Mouse (Mus musculus): Measurements from ENCODE around the gene Grin3b. TPM values are rescaled to one million over a fixed set of nuclear protein-coding genes. Genes with fewer than 3 reads are reported as not detected.
A peak's percentile ranks its signal among the peaks of the same experiment; 100 is the strongest.

Grin3b gene
- polyA plus RNA-seq, 1 experiment from 2014 or later = 0.08 TPM

DNA sequence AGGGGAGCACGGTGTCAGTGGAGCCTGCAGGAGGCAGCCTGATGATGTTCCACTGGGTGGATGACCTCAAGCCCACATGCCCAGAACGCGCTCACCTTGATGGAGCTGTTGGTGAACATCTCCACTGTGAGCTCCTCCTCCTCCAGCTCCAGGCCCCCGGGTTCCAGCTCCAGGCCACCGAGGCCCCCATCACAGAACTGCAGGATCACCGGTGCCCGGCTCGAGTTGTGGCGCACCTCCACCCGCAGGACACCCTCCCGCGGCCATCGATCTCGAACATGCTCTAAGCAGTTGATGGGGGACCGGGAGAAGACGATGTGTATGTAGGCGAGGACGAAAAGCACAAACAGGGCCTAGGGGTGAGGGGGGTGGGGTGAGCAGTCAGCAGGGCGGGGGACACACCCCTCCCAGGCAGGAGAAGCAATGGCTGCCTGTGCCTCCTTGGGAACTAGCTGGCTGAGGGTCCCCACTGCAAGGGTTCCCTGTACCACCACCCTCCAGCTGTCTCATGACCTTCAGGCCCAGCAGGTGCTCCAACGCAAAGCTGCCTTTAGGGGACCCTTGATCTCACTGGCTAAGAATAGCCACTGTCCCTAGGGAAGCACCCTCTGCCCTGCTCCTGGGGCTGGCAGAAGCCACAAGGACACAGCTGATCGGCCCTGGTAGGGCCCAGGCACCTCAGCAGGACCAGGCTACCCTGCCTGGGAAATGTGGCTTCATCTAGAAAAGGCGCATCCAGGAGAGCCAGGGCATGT is 9.1 kb downstream of the Grin3b start:
- Histone ChIP-seq H3K36me3 (ENCODE audit: control insufficient read depth, insufficient read depth) (peaks cover 41% of the 10 kb centered on the region), H3K4me3 (ENCODE audit: low read depth, low read length) (no peak overlapping the region), H3K9me3 (replicated peaks; ENCODE audit: control insufficient read depth, low read length) (peaks cover 28% of the 10 kb centered on the region), H3K4me1 (ENCODE audit: control insufficient read depth, low read depth, low read length) (peaks cover 13% of the 10 kb centered on the region), H3K4me2 (ENCODE audit: low read depth, low read length) (no peak overlapping the region), H3K9ac (ENCODE audit: low read depth, low read length) (no peak overlapping the region), H3K27me3 (ENCODE audit: control insufficient read depth, insufficient read depth, low read depth, low read length) (no peaks in the 10 kb centered on the region), H3K27ac (ENCODE audit: low read length) (no peak overlapping the region)
- WGBS (ENCODE audit: insufficient replicate concordance) = 91% methylated on average over 22 of the region's 22 CpGs
- ATAC-seq (ENCODE audit: low read depth) = no peak

DNA sequence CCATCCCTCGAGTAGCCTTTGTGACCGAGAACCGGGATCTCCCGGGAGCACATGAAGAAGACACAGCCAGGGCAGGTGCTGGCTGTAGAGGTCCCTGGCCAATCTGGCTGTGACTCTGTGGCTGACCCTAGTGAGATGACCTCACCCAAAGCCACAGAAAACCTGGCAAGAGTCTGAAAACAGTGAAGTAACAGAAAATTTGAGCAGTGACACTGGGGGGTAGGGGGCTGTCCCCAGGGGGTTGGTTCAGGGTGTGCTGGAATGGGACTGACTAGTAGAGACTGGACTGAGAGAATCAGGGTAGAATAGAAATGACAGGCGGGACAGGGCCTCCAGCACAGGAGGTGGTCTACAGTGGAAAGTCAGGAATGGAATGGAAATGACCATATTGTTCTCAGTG is 12.7 kb downstream of the Grin3b start:
- H3K4me1 ChIP-seq (ENCODE audit: control insufficient read depth, low read depth, low read length) = peaks cover 41% of the 10 kb centered on the region
- 66% methylated on average over 5 of the region's 5 CpGs for WGBS (ENCODE audit: insufficient replicate concordance)

DNA sequence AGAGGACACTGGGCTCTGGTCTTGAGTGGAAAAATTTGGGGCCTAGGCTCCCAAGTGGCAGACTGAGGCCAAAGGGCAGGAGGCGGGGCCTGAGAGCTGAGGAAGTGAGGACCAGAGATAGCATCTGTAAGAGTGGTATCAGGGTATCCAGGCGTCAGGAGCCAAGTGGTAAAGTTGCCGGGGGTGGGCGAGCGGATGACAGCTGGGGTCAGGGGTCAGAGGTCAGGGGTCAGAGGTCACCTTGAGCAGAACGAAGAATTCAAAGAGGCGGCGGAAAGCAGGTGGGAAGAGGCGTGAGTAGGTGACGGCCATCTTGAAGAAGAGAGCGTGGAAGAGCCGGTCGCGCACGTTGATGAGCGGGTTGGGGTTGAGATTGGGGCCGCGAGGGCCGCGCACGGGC is 13.2 kb downstream of the Grin3b start:
- Histone ChIP-seq H3K4me1 (ENCODE audit: control insufficient read depth, low read depth, low read length) (peaks cover 45% of the 10 kb centered on the region), H3K9me3 (replicated peaks; ENCODE audit: control insufficient read depth, low read length) (peaks cover under 1% of the 10 kb centered on the region; the same call in 1 of the 2 replicates), H3K9ac (ENCODE audit: low read depth, low read length) (peak overlapping the region; percentile 92), H3K27me3 (ENCODE audit: control insufficient read depth, insufficient read depth, low read depth, low read length) (peaks cover 13% of the 10 kb centered on the region), H3K4me3 (ENCODE audit: low read depth, low read length) (peak overlapping the region; percentile 87), H3K27ac (ENCODE audit: low read length) (peak overlapping the region; percentile 99), H3K4me2 (ENCODE audit: low read depth, low read length) (peak overlapping the region; percentile 96), H3K36me3 (ENCODE audit: control insufficient read depth, insufficient read depth) (peaks cover 6% of the 10 kb centered on the region)
- under 1% methylated on average over 17 of the region's 21 CpGs for WGBS (ENCODE audit: insufficient replicate concordance)
- no peak for ATAC-seq (ENCODE audit: low read depth)

More for the DNA sequence above, 12.7 kb downstream of the Grin3b start:
- Histone ChIP-seq H3K4me2 (ENCODE audit: low read depth, low read length) (peak overlapping the region; percentile 96), H3K9me3 (replicated peaks; ENCODE audit: control insufficient read depth, low read length) (peaks cover 4% of the 10 kb centered on the region; the same call in 1 of the 2 replicates), H3K36me3 (ENCODE audit: control insufficient read depth, insufficient read depth) (peaks cover 11% of the 10 kb centered on the region), H3K27me3 (ENCODE audit: control insufficient read depth, insufficient read depth, low read depth, low read length) (peaks cover 9% of the 10 kb centered on the region), H3K9ac (ENCODE audit: low read depth, low read length) (peak overlapping the region; percentile 92), H3K4me3 (ENCODE audit: low read depth, low read length) (peak overlapping the region; percentile 87), H3K27ac (ENCODE audit: low read length) (peak overlapping the region; percentile 99)
- no peak for ATAC-seq (ENCODE audit: low read depth)

DNA sequence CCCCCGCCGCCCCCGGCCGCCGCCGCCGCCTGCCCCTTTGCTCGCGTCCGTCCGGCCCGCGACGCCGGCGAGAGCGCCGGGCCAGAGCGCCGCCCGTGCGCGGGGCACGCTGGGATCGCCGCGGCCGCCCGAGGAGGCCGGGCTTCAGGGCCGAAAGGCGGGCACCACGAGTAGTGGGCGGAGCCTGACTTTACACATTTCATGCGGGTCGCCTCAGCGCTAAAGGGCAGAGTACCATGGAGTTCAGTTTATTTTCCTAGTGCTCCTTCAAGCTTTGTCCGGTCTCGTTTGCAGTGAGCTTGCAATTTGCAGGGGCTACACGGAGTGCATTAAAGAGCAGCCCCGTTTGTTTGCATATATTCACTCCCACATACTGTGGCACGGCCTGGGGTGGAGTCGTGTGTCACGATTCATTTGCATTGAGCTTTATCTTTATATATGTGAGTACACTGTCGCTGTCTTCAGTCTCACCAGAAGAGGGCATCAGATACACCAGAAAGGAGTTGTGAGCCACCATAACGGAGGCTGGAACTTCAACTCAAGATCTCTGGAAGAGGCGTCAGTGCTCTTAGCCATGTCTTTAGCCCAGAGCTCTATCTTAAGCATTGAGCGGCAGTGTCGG is 13.8 kb downstream of the Grin3b start, which contains the start of gene Tmem259:
Gene Tmem259 (minus strand): TSS at position 136 of the 622 bp plus-strand sequence.
- peaks cover 51% of the 10 kb centered on the region for H3K4me1 ChIP-seq (ENCODE audit: control insufficient read depth, low read depth, low read length)
- WGBS (ENCODE audit: insufficient replicate concordance) = 0% methylated on average over 37 of the region's 49 CpGs

DNA sequence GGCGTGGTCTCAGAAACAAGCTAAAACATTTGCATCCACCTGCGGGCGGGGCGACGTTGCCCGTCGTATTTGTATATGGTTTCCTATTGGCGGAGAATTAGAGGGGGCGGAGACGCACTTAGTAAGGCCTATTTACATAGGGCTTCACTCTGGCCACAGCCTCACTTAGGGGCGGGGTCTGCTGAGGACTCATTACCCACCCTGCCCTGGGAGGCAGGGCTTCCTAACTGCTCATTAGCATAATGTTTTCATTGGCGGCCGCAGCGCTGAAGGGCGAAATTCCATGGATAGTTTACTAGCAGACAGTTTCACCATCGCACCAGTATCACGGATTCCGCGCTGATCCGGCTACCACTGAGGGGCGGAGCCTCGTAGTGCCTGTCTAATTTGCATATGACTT is 14.4 kb downstream of the Grin3b start:
- H3K9me3 ChIP-seq (replicated peaks; ENCODE audit: control insufficient read depth, low read length) = no peaks in the 10 kb centered on the region
- under 1% methylated on average over 22 of the region's 22 CpGs for WGBS (ENCODE audit: insufficient replicate concordance)
- peaks cover 25% of the 10 kb centered on the region for H3K27me3 ChIP-seq (ENCODE audit: control insufficient read depth, insufficient read depth, low read depth, low read length)
- peak overlapping the region; percentile 99 for H3K27ac ChIP-seq (ENCODE audit: low read length)
- H3K36me3 ChIP-seq (ENCODE audit: control insufficient read depth, insufficient read depth) = no peaks in the 10 kb centered on the region
- peak overlapping the region; percentile 96 for H3K4me2 ChIP-seq (ENCODE audit: low read depth, low read length)
- H3K4me1 ChIP-seq (ENCODE audit: control insufficient read depth, low read depth, low read length) = peaks cover 51% of the 10 kb centered on the region
- peak overlapping the region; percentile 92 for H3K9ac ChIP-seq (ENCODE audit: low read depth, low read length)
- peak; percentile 87 for ATAC-seq (ENCODE audit: low read depth)
- peak overlapping the region; percentile 87 for H3K4me3 ChIP-seq (ENCODE audit: low read depth, low read length)

More for the DNA sequence above, 13.8 kb downstream of the Grin3b start, which contains the start of gene Tmem259:
- peak; percentile 67 for ATAC-seq (ENCODE audit: low read depth)
- Histone ChIP-seq H3K4me2 (ENCODE audit: low read depth, low read length) (peak within 1 kb of the TSS; percentile 96), H3K4me3 (ENCODE audit: low read depth, low read length) (peak within 1 kb of the TSS; percentile 87), H3K27ac (ENCODE audit: low read length) (peak within 1 kb of the TSS; percentile 99), H3K27me3 (ENCODE audit: control insufficient read depth, insufficient read depth, low read depth, low read length) (peaks cover 20% of the 10 kb centered on the region), H3K36me3 (ENCODE audit: control insufficient read depth, insufficient read depth) (no peaks in the 10 kb centered on the region), H3K9ac (ENCODE audit: low read depth, low read length) (peak within 1 kb of the TSS; percentile 92), H3K9me3 (replicated peaks; ENCODE audit: control insufficient read depth, low read length) (no peaks in the 10 kb centered on the region)

DNA sequence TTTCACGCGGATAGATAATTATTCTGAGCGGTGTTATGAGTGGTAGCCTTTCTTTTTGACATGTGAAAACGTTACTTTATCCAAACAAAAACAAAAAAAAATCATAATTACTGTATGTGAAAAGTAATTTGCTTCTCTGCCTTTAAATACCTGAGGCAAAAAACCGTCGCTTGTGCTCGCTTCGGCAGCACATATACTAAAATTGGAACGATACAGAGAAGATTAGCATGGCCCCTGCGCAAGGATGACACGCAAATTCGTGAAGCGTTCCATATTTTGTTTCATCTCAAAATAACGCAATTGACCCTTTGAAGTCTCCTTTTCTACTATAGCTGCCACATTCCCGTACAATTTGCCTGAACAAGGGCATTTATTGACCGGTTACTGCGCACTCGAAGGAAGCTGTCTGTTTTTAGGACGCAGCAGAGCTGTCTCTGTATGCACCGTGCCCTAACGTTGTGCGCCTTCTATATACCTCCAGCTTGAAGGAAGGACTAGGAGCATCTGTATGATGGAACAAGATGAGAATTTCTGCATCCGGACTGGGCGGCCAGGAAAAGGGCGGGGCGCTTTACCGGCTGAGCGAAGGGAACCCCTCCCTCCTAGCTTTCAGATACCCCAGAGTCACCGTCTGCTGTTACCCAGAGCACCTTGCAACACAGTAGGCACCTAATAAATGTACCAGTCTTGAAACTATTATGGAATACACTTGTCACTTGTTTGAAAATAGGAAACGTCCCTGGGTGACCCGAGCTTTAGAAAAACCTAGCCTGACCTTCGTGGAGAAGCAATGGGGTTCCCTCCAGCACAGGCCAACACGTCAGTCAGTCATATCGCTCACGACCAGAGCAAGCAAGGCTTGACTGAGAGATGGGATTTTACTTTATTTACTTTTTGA is 15.1 kb downstream of the Grin3b start:
- Histone ChIP-seq H3K4me3 (ENCODE audit: low read depth, low read length) (peak overlapping the region; percentile 87), H3K9ac (ENCODE audit: low read depth, low read length) (peak overlapping the region; percentile 92), H3K27ac (ENCODE audit: low read length) (peak overlapping the region; percentile 99), H3K36me3 (ENCODE audit: control insufficient read depth, insufficient read depth) (no peaks in the 10 kb centered on the region), H3K4me1 (ENCODE audit: control insufficient read depth, low read depth, low read length) (peaks cover 51% of the 10 kb centered on the region), H3K27me3 (ENCODE audit: control insufficient read depth, insufficient read depth, low read depth, low read length) (peaks cover 28% of the 10 kb centered on the region), H3K9me3 (replicated peaks; ENCODE audit: control insufficient read depth, low read length) (no peaks in the 10 kb centered on the region), H3K4me2 (ENCODE audit: low read depth, low read length) (peak overlapping the region; percentile 96)
- peak; percentile 30 for ATAC-seq (ENCODE audit: low read depth)
- 2% methylated on average over 35 of the region's 35 CpGs for WGBS (ENCODE audit: insufficient replicate concordance)

DNA sequence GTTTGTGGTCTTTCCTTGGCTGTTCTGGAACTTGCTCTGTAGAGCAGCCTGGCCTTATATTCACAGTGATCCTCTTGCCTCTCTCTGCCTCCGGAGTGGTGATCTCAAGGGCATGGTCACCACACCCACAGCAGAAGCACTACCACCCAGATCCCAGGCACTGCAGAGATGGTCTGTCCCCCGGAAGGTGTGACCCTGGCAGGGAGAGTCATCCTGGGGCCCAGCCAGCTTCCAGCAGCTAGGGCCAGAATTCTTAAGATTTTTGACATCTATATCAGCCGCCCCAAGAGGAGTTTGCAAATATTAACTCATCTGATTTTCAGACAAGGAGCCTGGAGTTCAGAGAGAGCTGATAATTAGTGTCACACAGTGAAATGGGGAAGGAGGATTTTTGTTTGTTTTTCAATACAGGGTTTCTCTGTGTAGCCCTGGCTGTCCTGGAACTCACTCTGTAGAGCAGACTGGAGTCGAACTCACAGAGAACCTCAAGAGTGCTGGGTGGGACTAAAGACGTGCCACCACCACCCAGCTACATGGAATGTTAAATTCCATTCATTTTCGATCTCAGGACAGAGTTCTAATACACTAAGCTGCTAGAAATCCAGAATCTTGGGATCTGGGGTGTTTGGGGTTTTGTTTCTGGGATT is 15.8 kb downstream of the Grin3b start:
- peak; percentile 22 for ATAC-seq (ENCODE audit: low read depth)
- no peaks in the 10 kb centered on the region for H3K36me3 ChIP-seq (ENCODE audit: control insufficient read depth, insufficient read depth)
- no peaks in the 10 kb centered on the region for H3K9me3 ChIP-seq (replicated peaks; ENCODE audit: control insufficient read depth, low read length)
- H3K27me3 ChIP-seq (ENCODE audit: control insufficient read depth, insufficient read depth, low read depth, low read length) = peaks cover 28% of the 10 kb centered on the region
- 20% methylated on average over 6 of the region's 6 CpGs for WGBS (ENCODE audit: insufficient replicate concordance)
- H3K4me3 ChIP-seq (ENCODE audit: low read depth, low read length) = peak overlapping the region; percentile 87
- peak overlapping the region; percentile 96 for H3K4me2 ChIP-seq (ENCODE audit: low read depth, low read length)
- H3K4me1 ChIP-seq (ENCODE audit: control insufficient read depth, low read depth, low read length) = peaks cover 51% of the 10 kb centered on the region
- H3K9ac ChIP-seq (ENCODE audit: low read depth, low read length) = peak overlapping the region; percentile 92
- H3K27ac ChIP-seq (ENCODE audit: low read length) = peak overlapping the region; percentile 99

DNA sequence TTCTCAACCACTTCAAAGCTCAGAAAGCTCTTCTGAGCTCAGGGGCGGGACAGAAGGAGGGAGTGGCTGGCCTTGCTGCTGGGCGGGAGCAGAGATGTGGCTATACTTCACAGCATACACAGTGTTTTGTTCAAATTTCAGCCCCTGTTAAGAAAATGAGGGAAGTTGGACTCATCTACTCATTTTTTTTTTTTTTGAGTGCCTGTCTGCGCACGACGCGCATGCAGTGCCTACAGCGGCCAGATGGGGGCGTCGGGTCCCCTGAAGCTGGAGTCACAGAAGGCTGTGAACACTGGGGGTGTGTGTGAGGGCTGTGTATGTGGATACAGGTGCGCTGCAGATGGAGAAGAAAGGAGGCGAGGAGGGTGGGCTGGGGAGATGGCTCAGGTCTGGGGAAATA is 16.4 kb downstream of the Grin3b start:
- H3K27ac ChIP-seq (ENCODE audit: low read length) = peak overlapping the region; percentile 99
- peaks cover under 1% of the 10 kb centered on the region; the same call in 1 of the 2 replicates for H3K36me3 ChIP-seq (ENCODE audit: control insufficient read depth, insufficient read depth)
- H3K9me3 ChIP-seq (replicated peaks; ENCODE audit: control insufficient read depth, low read length) = no peaks in the 10 kb centered on the region; the same call in 1 of the 2 replicates
- H3K4me3 ChIP-seq (ENCODE audit: low read depth, low read length) = peak overlapping the region; percentile 87
- peaks cover 51% of the 10 kb centered on the region for H3K4me1 ChIP-seq (ENCODE audit: control insufficient read depth, low read depth, low read length)
- H3K4me2 ChIP-seq (ENCODE audit: low read depth, low read length) = peak overlapping the region; percentile 96
- WGBS (ENCODE audit: insufficient replicate concordance) = under 1% methylated on average over 11 of the region's 11 CpGs
- H3K9ac ChIP-seq (ENCODE audit: low read depth, low read length) = peak overlapping the region; percentile 92
- ATAC-seq (ENCODE audit: low read depth) = no peak
- peaks cover 28% of the 10 kb centered on the region for H3K27me3 ChIP-seq (ENCODE audit: control insufficient read depth, insufficient read depth, low read depth, low read length)
